Mouse (Mus musculus): ENCODE results near the gene Hist1h2ah. TPM values are rescaled to one million over a fixed set of nuclear protein-coding genes. Genes with fewer than 3 reads are reported as not detected.
"Not testable (repeated sequence)": the region's sequence is repeated elsewhere in the genome, so short reads cannot be mapped to it uniquely, and the experiment has no call there.

The Hist1h2ah gene
- 8.0 TPM in 1 of 2 replicates, not detected in the other for polyA plus RNA-seq (2014; fragmentation: Nextera tagmentation; extraction: Ambion mirVana)

GRCm38 (mm10) chr13:22035267-22036148 lies at the start of gene Hist1h2ah, which contains the start of gene Hist1h2bk:
Gene Hist1h2ah (minus strand): TSS chr13:22035568.
Gene Hist1h2bk (plus strand): TSS chr13:22035870.
- DNase-seq (ENCODE audit: low spot score): peak; percentile 95
- under 1% methylated on average over 22 of the region's 69 CpGs for WGBS
- Histone ChIP-seq H3K27ac (peak within 1 kb of the TSS; percentile 32; the same call in 1 of the 2 replicates), H3K4me3 (replicated peaks; ENCODE audit: low read length) (peak within 1 kb of the TSS; percentile 30), H3K4me1 (replicated peaks; ENCODE audit: control insufficient read depth, insufficient read depth, low read length) (peaks cover 21% of the 10 kb centered on the region), H3K9ac (peak within 1 kb of the TSS; percentile 57), H3K4me2 (replicated peaks) (peak within 1 kb of the TSS; percentile 76)
- H3K27me3 ChIP-seq (ENCODE audit: control insufficient read depth, insufficient read depth, low read length); H3K9me3 ChIP-seq (ENCODE audit: control insufficient read depth, low read length); H3K36me3 ChIP-seq (replicated peaks; ENCODE audit: control insufficient read depth, insufficient read depth): not testable (repeated sequence)
- peak; percentile 98 for ATAC-seq (ENCODE audit: low FRiP score)

DNA sequence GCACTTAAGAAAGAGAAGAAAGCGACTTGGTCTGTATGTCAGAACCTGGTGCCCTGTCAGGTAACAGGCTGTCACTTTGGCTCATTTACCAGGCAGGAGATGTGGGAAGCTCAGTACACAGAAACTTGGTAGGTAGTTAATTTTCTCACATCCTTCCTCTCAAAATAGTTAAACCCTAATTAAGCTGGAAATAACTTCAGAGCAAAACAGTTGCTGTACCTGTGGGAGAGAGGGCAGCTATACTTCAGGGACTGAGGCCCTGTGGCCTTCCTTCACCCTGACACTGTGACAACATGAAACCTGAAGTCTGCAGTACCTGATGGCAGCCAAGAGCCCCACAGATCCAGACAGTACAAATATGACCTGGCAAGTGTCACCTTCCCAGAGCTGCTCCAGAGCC lies 48.8 kb upstream of the Hist1h2ah start, which contains the start of gene Vmn1r188:
Gene Vmn1r188 (plus strand): TSS at position 301 of the 400 bp plus-strand sequence.
- not testable (repeated sequence) for H3K4me3 ChIP-seq (replicated peaks; ENCODE audit: low read length); DNase-seq (ENCODE audit: low spot score); H3K4me1 ChIP-seq (replicated peaks; ENCODE audit: control insufficient read depth, insufficient read depth, low read length); H3K27ac ChIP-seq; H3K9ac ChIP-seq; H3K36me3 ChIP-seq (replicated peaks; ENCODE audit: control insufficient read depth, insufficient read depth); ATAC-seq (ENCODE audit: low FRiP score); H3K4me2 ChIP-seq (replicated peaks); H3K9me3 ChIP-seq (ENCODE audit: control insufficient read depth, low read length); H3K27me3 ChIP-seq (ENCODE audit: control insufficient read depth, insufficient read depth, low read length)
- WGBS: 89% methylated on average over 1 of the region's 1 CpGs

DNA sequence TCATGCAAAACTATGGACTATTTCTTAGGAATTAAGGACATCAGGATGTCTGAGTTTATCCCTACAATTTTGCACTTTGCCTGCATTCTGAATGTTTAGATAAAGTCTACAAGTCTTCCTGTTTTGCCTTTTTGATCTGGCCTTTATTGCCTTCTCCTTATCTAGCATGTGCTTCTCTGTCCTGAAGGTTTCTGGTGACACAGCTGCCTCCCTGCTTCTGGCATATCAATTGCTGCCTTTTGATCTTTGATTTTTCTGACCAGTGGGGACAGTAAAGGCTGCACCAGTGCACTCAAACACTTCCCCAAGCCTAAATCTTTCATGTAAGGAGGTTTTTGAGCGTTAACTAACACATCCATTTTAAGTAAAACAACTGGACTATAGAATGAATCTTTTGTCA lies 28.1 kb upstream of the Hist1h2ah start:
- Histone ChIP-seq H3K4me2 (replicated peaks) (no peak overlapping the region), H3K4me1 (replicated peaks; ENCODE audit: control insufficient read depth, insufficient read depth, low read length) (no peaks in the 10 kb centered on the region), H3K27ac (no peak overlapping the region), H3K9ac (no peak overlapping the region), H3K4me3 (replicated peaks; ENCODE audit: low read length) (no peak overlapping the region), H3K9me3 (ENCODE audit: control insufficient read depth, low read length) (peaks cover 4% of the 10 kb centered on the region; the same call in 1 of the 2 replicates), H3K36me3 (replicated peaks; ENCODE audit: control insufficient read depth, insufficient read depth) (no peaks in the 10 kb centered on the region), H3K27me3 (ENCODE audit: control insufficient read depth, insufficient read depth, low read length) (no peaks in the 10 kb centered on the region)
- no peak for DNase-seq (ENCODE audit: low spot score)
- 84% methylated on average over 1 of the region's 1 CpGs for WGBS
- ATAC-seq (ENCODE audit: low FRiP score): no peak

DNA sequence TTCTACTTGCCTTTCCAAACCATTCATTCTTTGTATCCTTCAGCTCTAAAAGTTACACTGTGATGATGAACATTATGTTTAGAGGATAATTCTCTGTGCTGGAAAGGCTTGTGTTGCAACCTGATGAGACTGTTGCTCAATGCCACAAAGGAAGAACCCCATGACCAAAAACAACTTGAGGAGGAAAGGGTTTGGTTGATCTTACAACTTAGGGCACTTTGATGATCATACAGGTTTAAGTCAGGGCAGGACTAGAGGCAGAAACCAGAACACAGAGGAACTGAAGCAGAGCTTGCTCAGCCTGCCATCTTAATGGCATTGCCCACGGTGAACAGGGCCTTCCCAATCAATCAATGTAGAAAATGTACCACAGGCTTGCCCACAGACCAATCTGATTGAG lies 26.1 kb upstream of the Hist1h2ah start:
- H3K9me3 ChIP-seq (ENCODE audit: control insufficient read depth, low read length): peaks cover 2% of the 10 kb centered on the region; the same call in 1 of the 2 replicates

GRCm38 (mm10) chr13:22053754-22054153 lies 18.4 kb upstream of the Hist1h2ah start:
- Histone ChIP-seq H3K4me3 (replicated peaks; ENCODE audit: low read length) (no peak overlapping the region), H3K27ac (no peak overlapping the region), H3K9ac (no peak overlapping the region), H3K36me3 (replicated peaks; ENCODE audit: control insufficient read depth, insufficient read depth) (no peaks in the 10 kb centered on the region), H3K4me2 (replicated peaks) (no peak overlapping the region), H3K27me3 (ENCODE audit: control insufficient read depth, insufficient read depth, low read length) (no peaks in the 10 kb centered on the region), H3K9me3 (ENCODE audit: control insufficient read depth, low read length) (no peaks in the 10 kb centered on the region), H3K4me1 (replicated peaks; ENCODE audit: control insufficient read depth, insufficient read depth, low read length) (no peaks in the 10 kb centered on the region)
- DNase-seq (ENCODE audit: low spot score) (no peak), ATAC-seq (ENCODE audit: low FRiP score) (no peak)
- WGBS: 95% methylated on average over 1 of the region's 1 CpGs

More for the DNA sequence above, 26.1 kb upstream of the Hist1h2ah start:
- Histone ChIP-seq H3K27ac (no peak overlapping the region), H3K9ac (no peak overlapping the region), H3K4me1 (replicated peaks; ENCODE audit: control insufficient read depth, insufficient read depth, low read length) (no peaks in the 10 kb centered on the region), H3K36me3 (replicated peaks; ENCODE audit: control insufficient read depth, insufficient read depth) (no peaks in the 10 kb centered on the region), H3K4me3 (replicated peaks; ENCODE audit: low read length) (no peak overlapping the region), H3K4me2 (replicated peaks) (no peak overlapping the region), H3K27me3 (ENCODE audit: control insufficient read depth, insufficient read depth, low read length) (no peaks in the 10 kb centered on the region)
- DNase-seq (ENCODE audit: low spot score) (no peak), ATAC-seq (ENCODE audit: low FRiP score) (no peak)
- WGBS: 84% methylated on average over 1 of the region's 1 CpGs

GRCm38 (mm10) chr13:22051523-22051859 lies 16.1 kb upstream of the Hist1h2ah start:
- Histone ChIP-seq H3K4me1 (replicated peaks; ENCODE audit: control insufficient read depth, insufficient read depth, low read length) (no peaks in the 10 kb centered on the region), H3K4me2 (replicated peaks) (peak overlapping the region; percentile 66), H3K36me3 (replicated peaks; ENCODE audit: control insufficient read depth, insufficient read depth) (no peaks in the 10 kb centered on the region), H3K27me3 (ENCODE audit: control insufficient read depth, insufficient read depth, low read length) (no peaks in the 10 kb centered on the region), H3K9me3 (ENCODE audit: control insufficient read depth, low read length) (no peaks in the 10 kb centered on the region), H3K27ac (peak overlapping the region; percentile 81), H3K4me3 (replicated peaks; ENCODE audit: low read length) (peak overlapping the region; percentile 52), H3K9ac (peak overlapping the region; percentile 68)
- DNase-seq (ENCODE audit: low spot score) (no peak), ATAC-seq (ENCODE audit: low FRiP score) (no peak)
- WGBS: 14% methylated on average over 5 of the region's 5 CpGs

- peak overlapping the region; percentile 66 for H3K4me2 ChIP-seq (replicated peaks)
- under 1% methylated on average over 52 of the region's 52 CpGs for WGBS
- H3K4me3 ChIP-seq (replicated peaks; ENCODE audit: low read length): peak overlapping the region; percentile 52
- H3K36me3 ChIP-seq (replicated peaks; ENCODE audit: control insufficient read depth, insufficient read depth): no peaks in the 10 kb centered on the region
- peak; percentile 90 for DNase-seq (ENCODE audit: low spot score)
- H3K27ac ChIP-seq: peak overlapping the region; percentile 81
- peak overlapping the region; percentile 68 for H3K9ac ChIP-seq
- no peaks in the 10 kb centered on the region for H3K9me3 ChIP-seq (ENCODE audit: control insufficient read depth, low read length)
- no peaks in the 10 kb centered on the region for H3K4me1 ChIP-seq (replicated peaks; ENCODE audit: control insufficient read depth, insufficient read depth, low read length)
- H3K27me3 ChIP-seq (ENCODE audit: control insufficient read depth, insufficient read depth, low read length): no peaks in the 10 kb centered on the region
- ATAC-seq (ENCODE audit: low FRiP score): peak; percentile 96
These were observed 15.5 kb upstream of the Hist1h2ah start for GRCm38 (mm10) chr13:22050591-22051522.

GRCm38 (mm10) chr13:22049737-22050440 lies 14.5 kb upstream of the Hist1h2ah start:
- Histone ChIP-seq H3K27ac (peak overlapping the region; percentile 81), H3K36me3 (replicated peaks; ENCODE audit: control insufficient read depth, insufficient read depth) (no peaks in the 10 kb centered on the region), H3K9me3 (ENCODE audit: control insufficient read depth, low read length) (no peaks in the 10 kb centered on the region), H3K9ac (peak overlapping the region; percentile 68), H3K4me1 (replicated peaks; ENCODE audit: control insufficient read depth, insufficient read depth, low read length) (no peaks in the 10 kb centered on the region), H3K4me3 (replicated peaks; ENCODE audit: low read length) (peak overlapping the region; percentile 52), H3K27me3 (ENCODE audit: control insufficient read depth, insufficient read depth, low read length) (no peaks in the 10 kb centered on the region), H3K4me2 (replicated peaks) (peak overlapping the region; percentile 66)
- WGBS: under 1% methylated on average over 14 of the region's 14 CpGs
- ATAC-seq (ENCODE audit: low FRiP score): peak; percentile 40
- DNase-seq (ENCODE audit: low spot score): peak; percentile 75
